Mouse (Mus musculus) small intestine, adult 2 months (tissue): ENCODE data around the gene Srgap3. TPM values are rescaled to one million over a fixed set of nuclear protein-coding genes. Genes with fewer than 3 reads are reported as not detected.

ENCODE experiments used
- H3K27ac ChIP-seq: fragments of 200-500 bp; 2 replicates; pipeline ENCODE4 v1.5.1; 2012; ENCODE audit warnings: low read depth, low read length, control low read depth, inconsistent platforms; ENCODE audit not compliant: insufficient read depth
- H3K27me3 ChIP-seq: fragments of 200-500 bp; 2 replicates; pipeline ENCODE4 v1.6.1; 2012; ENCODE audit warnings: mild to moderate bottlenecking, moderate library complexity, low read length, inconsistent platforms; ENCODE audit not compliant: control insufficient read depth, insufficient read depth
- H3K36me3 ChIP-seq: fragments of 200-500 bp; 2 replicates; pipeline ENCODE4 v1.6.1; 2012; ENCODE audit warnings: mild to moderate bottlenecking, low read length, control low read depth, inconsistent platforms; ENCODE audit not compliant: control insufficient read depth, insufficient read depth
- H3K4me1 ChIP-seq: fragments of 200-500 bp; 2 replicates; pipeline ENCODE4 v1.6.1; 2012; ENCODE audit warnings: low read length, inconsistent platforms, mixed read lengths; ENCODE audit not compliant: control insufficient read depth, insufficient read depth, insufficient read length
- H3K4me3 ChIP-seq: fragments of 200-500 bp; 2 replicates; pipeline ENCODE4 v1.5.1; 2012; ENCODE audit warnings: low read depth, mild to moderate bottlenecking, control low read depth, inconsistent platforms, low read length, moderate library complexity
- CTCF ChIP-seq: fragments of 200-500 bp; IDR thresholded peaks from 2 replicates; pipeline ENCODE4 v1.5.1; 2012; ENCODE audit warnings: low read depth, mild to moderate bottlenecking, control low read depth, inconsistent platforms, low read length, moderate library complexity, mixed read lengths; ENCODE audit not compliant: insufficient replicate concordance, insufficient read length; ENCODE audit errors: extremely low read depth
- POLR2A ChIP-seq: fragments of 200-500 bp; IDR thresholded peaks from 2 replicates; pipeline ENCODE4 v1.6.1; 2012; ENCODE audit warnings: low read depth, mild to moderate bottlenecking, control low read depth, inconsistent platforms, low read length, moderate library complexity
- WGBS: fragments of 180-500 bp; shearing (Covaris S2); methylation state at CpG from one replicate; pipeline ENCODE4 v1.1.7; 2018; 5-methylcytosine and 5-hydroxymethylcytosine counted together
- polyA plus RNA-seq: library from polyadenylated mRNA; depleted of rRNA; stranded (reverse); fragments of >200 nt; gene quantifications from 2 replicates; pipeline ENCODE4 v1.2.3, GENCODE M21; 2012

Gene Srgap3
- polyA plus RNA-seq, 1 experiment, result 0.63 TPM

- H3K27me3 ChIP-seq, result no peaks in the 10 kb centered on the region
- no peak for TF ChIP-seq CTCF
- WGBS, result 95% methylated on average over 6 of the region's 6 CpGs
- H3K36me3 ChIP-seq, result no peaks in the 10 kb centered on the region
- H3K4me1 ChIP-seq, result no peaks in the 10 kb centered on the region
- no peak overlapping the region for H3K27ac ChIP-seq
- no peak overlapping the region for H3K4me3 ChIP-seq
Measured at GRCm38 (mm10) chr6:112825657-112826056, 121.4 kb downstream of the Srgap3 start.

DNA sequence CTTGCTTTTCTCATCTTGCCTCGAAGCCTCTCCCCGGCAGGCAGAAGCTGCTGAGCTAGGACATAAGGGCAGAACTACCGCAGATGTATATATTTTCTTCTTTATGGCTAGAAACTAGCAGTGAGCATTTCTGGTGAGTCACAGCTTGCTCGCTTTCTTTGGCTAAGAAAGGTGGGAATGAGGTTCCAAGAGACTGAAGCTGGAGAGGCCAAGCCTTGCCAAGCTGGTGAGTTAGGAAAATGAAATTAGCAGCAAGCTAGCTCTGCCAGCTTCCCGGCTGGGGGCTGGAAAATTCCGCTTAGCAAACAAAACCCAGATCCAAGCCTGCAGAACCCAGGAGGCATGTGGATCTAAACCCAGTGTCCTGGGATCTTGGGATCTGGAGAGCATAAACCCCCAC is 124.0 kb downstream of the Srgap3 start:
- H3K4me3 ChIP-seq, result no peak overlapping the region
- TF ChIP-seq CTCF (no peak), POLR2A (no peak)
- H3K36me3 ChIP-seq, result no peaks in the 10 kb centered on the region
- no peak overlapping the region for H3K27ac ChIP-seq
- H3K4me1 ChIP-seq, result no peaks in the 10 kb centered on the region
- H3K27me3 ChIP-seq, result no peaks in the 10 kb centered on the region
- 82% methylated on average over 6 of the region's 6 CpGs for WGBS

DNA sequence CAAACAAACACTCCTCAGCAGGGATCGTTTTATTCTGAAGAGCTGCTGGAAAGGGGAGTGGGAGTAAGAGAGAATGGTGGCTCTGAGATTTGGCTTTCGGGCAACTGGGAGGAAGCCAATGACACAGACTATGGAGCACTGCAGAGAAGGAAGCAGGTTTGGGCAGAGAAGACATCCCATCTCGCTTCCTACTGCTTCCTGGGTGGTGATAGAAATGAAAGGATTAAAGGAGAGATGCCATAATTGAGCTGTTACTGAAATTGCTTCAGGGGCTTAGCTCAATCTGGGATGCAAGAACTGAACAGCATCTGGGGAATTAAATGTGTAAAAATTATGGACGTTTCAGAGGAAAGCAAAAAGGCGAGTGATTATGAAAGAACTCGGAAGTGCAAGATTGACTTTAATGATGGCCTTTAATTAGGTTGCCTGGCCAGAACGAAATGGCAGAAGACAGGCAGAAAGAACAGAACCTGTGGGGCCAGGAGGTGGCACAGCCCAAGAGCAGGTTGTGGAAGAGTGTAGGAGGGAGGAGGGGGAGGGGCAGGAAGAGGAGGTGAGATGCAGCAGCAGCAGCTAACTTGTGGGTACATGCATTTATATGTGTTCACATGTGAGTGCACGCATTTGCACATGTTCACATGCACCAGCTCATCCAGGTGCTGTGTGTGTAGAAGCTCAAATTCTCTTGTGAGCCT is 126.6 kb downstream of the Srgap3 start:
- Histone ChIP-seq H3K36me3 (no peaks in the 10 kb centered on the region), H3K27ac (no peak overlapping the region), H3K4me1 (no peaks in the 10 kb centered on the region), H3K4me3 (no peak overlapping the region), H3K27me3 (no peaks in the 10 kb centered on the region)
- WGBS, result 78% methylated on average over 8 of the region's 8 CpGs
- TF ChIP-seq POLR2A (no peak), CTCF (no peak)

DNA sequence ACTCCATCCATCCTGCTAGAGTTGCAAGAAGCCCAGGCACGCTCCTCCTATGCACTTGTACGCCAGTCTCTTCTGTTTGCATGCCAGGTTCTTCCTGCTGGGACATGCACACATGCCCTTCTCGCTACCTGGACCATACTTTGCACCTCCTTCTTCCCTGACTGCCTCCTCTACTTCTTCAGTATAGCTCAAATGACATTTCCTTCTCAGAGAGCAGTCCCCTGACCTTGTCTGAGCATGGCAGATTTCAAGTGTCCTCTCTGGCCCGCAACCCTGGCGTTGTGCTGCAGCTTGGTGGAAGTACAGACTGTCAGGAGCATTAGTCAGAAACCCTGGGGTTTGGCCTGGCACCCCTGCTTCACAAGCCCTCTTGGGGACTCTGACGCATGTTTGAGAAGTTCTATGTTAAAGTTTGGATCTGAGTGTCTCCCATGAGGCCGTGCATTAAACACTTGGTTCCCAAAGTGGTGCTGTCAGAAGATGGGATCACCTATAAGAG is 128.6 kb downstream of the Srgap3 start:
- no peaks in the 10 kb centered on the region for H3K36me3 ChIP-seq
- H3K4me3 ChIP-seq, result no peak overlapping the region
- no peak overlapping the region for H3K27ac ChIP-seq
- no peak for TF ChIP-seq POLR2A
- 92% methylated on average over 7 of the region's 7 CpGs for WGBS
- no peaks in the 10 kb centered on the region for H3K27me3 ChIP-seq
- H3K4me1 ChIP-seq, result no peaks in the 10 kb centered on the region

GRCm38 (mm10) chr6:112815604-112816003 is 131.5 kb downstream of the Srgap3 start:
- Histone ChIP-seq H3K27ac (no peak overlapping the region), H3K27me3 (no peaks in the 10 kb centered on the region), H3K4me1 (no peaks in the 10 kb centered on the region), H3K4me3 (no peak overlapping the region), H3K36me3 (no peaks in the 10 kb centered on the region)
- TF ChIP-seq CTCF, result no peak
- TF ChIP-seq POLR2A, result no peak
- 73% methylated on average over 6 of the region's 6 CpGs for WGBS

- Histone ChIP-seq H3K27me3 (no peaks in the 10 kb centered on the region), H3K4me1 (no peaks in the 10 kb centered on the region), H3K36me3 (no peaks in the 10 kb centered on the region), H3K4me3 (no peak overlapping the region), H3K27ac (no peak overlapping the region)
- TF ChIP-seq CTCF (no peak), POLR2A (no peak)
- WGBS, result 45% methylated on average over 5 of the region's 5 CpGs
Measured at GRCm38 (mm10) chr6:112814525-112815086, 132.5 kb downstream of the Srgap3 start.

GRCm38 (mm10) chr6:112812884-112813283 is 134.2 kb downstream of the Srgap3 start:
- WGBS, result 88% methylated on average over 7 of the region's 7 CpGs
- no peaks in the 10 kb centered on the region for H3K4me1 ChIP-seq
- H3K27me3 ChIP-seq, result no peaks in the 10 kb centered on the region
- no peak overlapping the region for H3K4me3 ChIP-seq
- H3K27ac ChIP-seq, result no peak overlapping the region
- no peak for TF ChIP-seq CTCF
- no peak for TF ChIP-seq POLR2A
- no peaks in the 10 kb centered on the region for H3K36me3 ChIP-seq
